Mouse (Mus musculus): Measurements from ENCODE around the gene Entpd3.

DNA sequence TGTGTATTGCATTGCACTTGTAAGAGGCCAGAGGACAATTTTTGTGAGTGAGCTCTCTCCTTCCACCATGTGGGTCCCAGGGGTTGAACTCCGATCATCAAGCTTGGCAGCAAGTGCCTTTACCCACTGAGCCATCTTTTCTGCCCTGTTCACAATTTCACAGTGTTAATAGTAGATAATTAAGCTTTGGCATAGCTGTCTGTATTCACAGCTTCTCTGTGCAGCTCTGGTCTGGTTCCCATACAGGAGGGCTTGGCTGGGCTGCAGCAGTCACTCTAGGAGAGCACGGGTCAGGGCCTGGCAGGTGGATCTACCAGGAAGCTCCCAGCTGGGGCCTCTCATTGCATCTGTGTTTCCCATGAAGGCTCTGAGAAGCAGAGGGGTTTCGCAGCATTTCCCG lies 55.7 kb downstream of the Entpd3 start:
- TF ChIP-seq CTCF (IDR thresholded peaks at IDR 0.05; ENCODE audit: low read depth), result no peak
- no peak for TF ChIP-seq EP300 (optimal IDR thresholded peaks at IDR 0.05)
